Mouse (Mus musculus) liver, embryonic 16.5 days (tissue): Measurements from ENCODE around the gene Slc25a42. TPM values are rescaled to one million over a fixed set of nuclear protein-coding genes. Genes with fewer than 3 reads are reported as not detected.
A peak's percentile ranks its signal among the peaks of the same experiment; 100 is the strongest.

Experiments
- ATAC-seq: fragments of 200-750 bp; cut with Nextera tagmentation; 2 replicates; pipeline ENCODE4 v1.8.0; 2017; ENCODE audit warnings: low read depth, mild to moderate bottlenecking, moderate number of reproducible peaks, moderate library complexity
- H3K27ac ChIP-seq: fragments of 300-500 bp; sonication (generic); 2 replicates; pipeline ENCODE4 v1.5.1; 2014; ENCODE audit warnings: mild to moderate bottlenecking, low read length
- H3K27me3 ChIP-seq: fragments of 300-500 bp; sonication (generic); 2 replicates; pipeline ENCODE4 v1.6.1; 2014; ENCODE audit warnings: low read depth, low read length, mixed read lengths; ENCODE audit not compliant: control insufficient read depth, insufficient read depth
- H3K36me3 ChIP-seq: fragments of 300-500 bp; sonication (generic); 2 replicates; pipeline ENCODE4 v1.6.1; 2014; ENCODE audit warnings: mild to moderate bottlenecking; ENCODE audit not compliant: control insufficient read depth, insufficient read depth
- H3K4me1 ChIP-seq: fragments of 300-500 bp; sonication (generic); 2 replicates; pipeline ENCODE4 v1.6.1; 2014; ENCODE audit warnings: low read depth, low read length, mixed read lengths; ENCODE audit not compliant: control insufficient read depth
- H3K4me2 ChIP-seq: fragments of 300-500 bp; sonication (generic); 2 replicates; pipeline ENCODE4 v1.6.1; 2014; ENCODE audit warnings: low read depth, low read length, mixed read lengths
- H3K4me3 ChIP-seq: fragments of 300-500 bp; sonication (generic); 2 replicates; pipeline ENCODE4 v1.5.1; 2014; ENCODE audit warnings: low read depth, mild to moderate bottlenecking, low read length
- H3K9ac ChIP-seq: fragments of 300-500 bp; sonication (generic); 2 replicates; pipeline ENCODE4 v1.6.1; 2014; ENCODE audit warnings: low read depth, low read length
- H3K9me3 ChIP-seq: fragments of 300-500 bp; sonication (generic); replicated peaks from 2 replicates; pipeline ENCODE4 v1.6.1; 2016; ENCODE audit warnings: low read length; ENCODE audit not compliant: control insufficient read depth
- WGBS: fragments of 180-500 bp; shearing (Covaris S2); extraction: QIAGEN DNeasy Blood & Tissue Kit; methylation state at CpG from one replicate; pipeline ENCODE4 v1.1.7; 2014; ENCODE audit not compliant: insufficient replicate concordance; 5-methylcytosine and 5-hydroxymethylcytosine counted together
- polyA plus RNA-seq: library from polyadenylated mRNA; unstranded; fragments of >200 nt; fragmentation: Nextera tagmentation; extraction: Ambion mirVana; gene quantifications from 2 replicates; pipeline ENCODE4 v1.2.1, GENCODE M21; 2015

Gene Slc25a42
- polyA plus RNA-seq, 1 experiment from 2014 or later: 12.0 TPM

DNA sequence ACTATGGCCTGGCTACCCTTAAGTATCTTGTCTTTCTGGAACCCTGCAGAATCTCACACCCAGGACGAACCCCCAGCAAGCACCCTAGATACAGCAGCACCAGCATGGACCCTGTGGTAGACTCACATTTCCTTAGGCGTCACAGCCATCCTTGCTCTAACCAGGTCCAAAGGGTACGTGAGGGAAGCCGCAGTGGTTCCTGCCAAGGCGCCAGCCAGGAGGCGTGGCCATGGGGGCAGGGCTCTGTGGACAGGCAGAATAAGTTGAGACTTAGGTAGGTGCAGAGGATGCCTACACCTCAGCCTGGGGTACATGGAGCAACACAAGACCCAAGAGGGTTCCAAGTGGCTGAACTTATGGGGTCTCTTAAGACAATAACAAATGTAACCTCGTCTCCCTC lies 23.4 kb downstream of the Slc25a42 start:
- Histone ChIP-seq H3K4me3 (no peak overlapping the region), H3K4me1 (no peaks in the 10 kb centered on the region; the same call in 1 of the 2 replicates), H3K27me3 (no peaks in the 10 kb centered on the region), H3K9me3 (no peaks in the 10 kb centered on the region), H3K4me2 (no peak overlapping the region), H3K9ac (no peak overlapping the region), H3K36me3 (peaks cover 3% of the 10 kb centered on the region; the same call in 1 of the 2 replicates), H3K27ac (no peak overlapping the region)
- no peak for ATAC-seq
- 54% methylated on average over 7 of the region's 7 CpGs for WGBS

DNA sequence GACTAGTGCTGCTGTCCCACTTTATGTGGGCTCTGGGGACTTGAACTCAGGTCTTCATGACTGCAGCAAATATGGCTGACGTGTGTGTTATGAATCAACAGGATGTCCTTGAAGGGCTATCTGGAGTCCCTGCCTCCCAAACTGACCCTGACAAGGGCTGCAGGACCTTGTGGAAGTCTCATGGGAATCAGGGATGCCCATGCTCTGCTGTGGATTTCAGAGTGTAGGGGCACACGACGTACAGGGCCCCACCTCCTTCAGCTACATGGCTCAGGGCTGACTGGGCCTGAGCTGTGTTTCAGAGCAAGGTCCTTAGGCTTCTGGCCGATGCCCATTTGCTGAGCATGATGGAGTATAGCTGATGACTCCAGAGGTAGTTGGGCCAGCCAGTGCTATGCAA lies 28.9 kb downstream of the Slc25a42 start:
- H3K9ac ChIP-seq: no peak overlapping the region
- ATAC-seq: no peak
- H3K4me1 ChIP-seq: peaks cover 15% of the 10 kb centered on the region
- H3K36me3 ChIP-seq: no peaks in the 10 kb centered on the region; the same call in 1 of the 2 replicates
- no peak overlapping the region; the same call in 1 of the 2 replicates for H3K27ac ChIP-seq
- H3K4me3 ChIP-seq: no peak overlapping the region
- WGBS: 73% methylated on average over 4 of the region's 4 CpGs
- no peaks in the 10 kb centered on the region for H3K27me3 ChIP-seq
- no peak overlapping the region for H3K4me2 ChIP-seq
- H3K9me3 ChIP-seq: no peaks in the 10 kb centered on the region

DNA sequence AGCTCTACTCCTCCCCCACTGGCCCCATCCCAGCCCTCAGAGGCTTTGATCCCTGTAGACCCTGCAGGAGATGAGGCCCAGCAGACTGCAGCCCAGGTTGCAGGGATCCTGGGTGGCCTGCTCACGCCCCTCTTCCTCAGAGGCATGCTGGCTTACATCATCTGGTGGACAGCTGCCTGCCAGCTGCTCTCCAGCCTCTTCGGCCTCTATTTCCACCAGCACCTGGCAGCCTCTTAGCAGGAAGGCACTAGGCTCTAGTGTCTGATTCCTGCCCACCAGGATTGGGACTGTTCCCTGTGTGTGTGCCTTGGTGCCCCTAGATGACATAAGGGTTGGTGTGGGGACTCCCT lies 30.2 kb downstream of the Slc25a42 start:
- Histone ChIP-seq H3K4me2 (peak overlapping the region; percentile 7; the same call in 1 of the 2 replicates), H3K4me1 (peaks cover 15% of the 10 kb centered on the region), H3K9ac (peak overlapping the region; percentile 5; the same call in 1 of the 2 replicates), H3K4me3 (no peak overlapping the region), H3K36me3 (peaks cover 2% of the 10 kb centered on the region), H3K27ac (0 out of 2 replicates have a peak overlapping the region, but pooled peaks have one; percentile 4), H3K9me3 (no peaks in the 10 kb centered on the region), H3K27me3 (no peaks in the 10 kb centered on the region)
- no peak for ATAC-seq
- WGBS: 58% methylated on average over 2 of the region's 2 CpGs

DNA sequence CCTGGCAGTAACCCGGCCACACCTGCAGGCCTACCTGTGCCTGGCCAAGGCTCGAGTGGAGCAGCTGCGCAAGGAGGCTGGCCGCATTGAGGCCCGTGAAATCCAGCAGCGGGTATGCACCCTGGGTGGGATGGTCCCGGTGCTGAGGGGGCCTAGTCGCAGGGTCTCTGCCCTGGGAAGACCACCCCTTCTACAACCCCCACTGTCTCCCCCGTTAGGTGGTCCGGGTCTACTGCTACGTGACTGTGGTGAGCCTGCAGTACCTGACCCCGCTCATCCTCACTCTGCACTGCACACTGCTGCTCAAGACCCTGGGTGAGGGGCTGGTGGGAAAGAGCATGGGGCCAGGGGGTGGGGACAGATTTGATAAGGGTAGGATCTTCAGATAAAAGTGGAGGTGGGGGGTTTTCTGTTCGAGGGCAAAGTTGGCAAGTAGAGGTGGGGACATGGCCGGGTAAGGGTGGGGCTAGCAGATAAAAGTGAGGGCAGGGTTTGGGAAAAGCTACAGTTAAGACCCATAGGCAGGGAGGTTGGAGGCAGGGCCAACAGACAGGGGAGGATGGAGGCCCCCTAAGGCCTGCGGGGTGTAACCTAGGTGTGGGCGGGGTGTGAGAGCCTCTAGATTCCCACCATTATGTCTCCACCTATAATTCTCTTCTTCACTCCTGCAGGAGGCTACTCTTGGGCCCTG lies 30.7 kb downstream of the Slc25a42 start:
- peaks cover 2% of the 10 kb centered on the region for H3K36me3 ChIP-seq
- H3K27ac ChIP-seq: peak overlapping the region; percentile 4; the same call in 1 of the 2 replicates
- peak overlapping the region; percentile 5; the same call in 1 of the 2 replicates for H3K9ac ChIP-seq
- no peaks in the 10 kb centered on the region for H3K27me3 ChIP-seq
- H3K4me1 ChIP-seq: peaks cover 15% of the 10 kb centered on the region
- H3K9me3 ChIP-seq: no peaks in the 10 kb centered on the region
- ATAC-seq: peak; percentile 86
- H3K4me3 ChIP-seq: no peak overlapping the region
- 60% methylated on average over 16 of the region's 16 CpGs for WGBS
- H3K4me2 ChIP-seq: peak overlapping the region; percentile 7; the same call in 1 of the 2 replicates

DNA sequence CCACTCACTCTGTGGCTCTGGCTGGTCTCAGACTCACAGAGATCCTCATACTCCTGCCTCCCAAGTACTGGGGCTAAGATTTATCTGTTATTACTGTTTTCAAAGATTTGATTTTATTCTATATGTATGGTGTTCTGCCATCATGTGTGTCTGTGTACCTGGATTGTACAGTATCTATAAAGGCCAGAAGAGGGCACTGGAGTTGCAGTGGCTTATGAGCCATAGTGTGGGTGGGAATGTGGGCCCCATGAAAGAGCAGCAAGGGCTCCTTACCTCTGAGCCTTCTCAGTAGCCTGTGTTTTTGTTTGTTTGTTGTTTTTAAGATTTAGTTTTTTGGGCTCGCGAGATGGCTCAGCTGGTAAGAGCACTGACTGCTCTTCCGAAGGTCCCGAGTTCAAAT lies 33.0 kb downstream of the Slc25a42 start:
- WGBS: 79% methylated on average over 4 of the region's 4 CpGs
- no peak overlapping the region for H3K4me3 ChIP-seq
- H3K27ac ChIP-seq: no peak overlapping the region
- H3K4me2 ChIP-seq: no peak overlapping the region
- no peaks in the 10 kb centered on the region for H3K27me3 ChIP-seq
- H3K36me3 ChIP-seq: peaks cover 2% of the 10 kb centered on the region
- no peak overlapping the region for H3K9ac ChIP-seq
- ATAC-seq: no peak
- no peaks in the 10 kb centered on the region for H3K9me3 ChIP-seq
- peaks cover 22% of the 10 kb centered on the region for H3K4me1 ChIP-seq

DNA sequence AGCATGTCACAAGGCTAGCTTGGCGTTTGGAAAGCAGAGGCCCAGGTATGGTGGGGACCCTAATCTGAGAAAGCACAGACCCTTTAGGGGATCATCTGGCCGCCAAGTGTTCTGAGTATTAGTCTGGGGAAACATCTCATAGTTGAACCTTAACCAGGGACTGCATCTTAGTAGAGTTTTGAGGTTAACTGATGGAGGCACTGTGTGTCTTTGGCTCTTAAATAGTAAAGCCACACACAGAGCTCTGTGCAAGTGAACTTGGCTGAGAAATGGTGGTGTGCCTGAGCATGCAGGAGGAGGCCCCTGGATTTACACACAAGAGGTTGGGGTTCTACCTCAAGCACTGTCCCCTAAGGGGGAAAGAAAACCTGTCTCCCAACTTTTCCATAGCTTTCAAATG lies 33.9 kb downstream of the Slc25a42 start:
- H3K9me3 ChIP-seq: no peaks in the 10 kb centered on the region
- peaks cover 2% of the 10 kb centered on the region for H3K36me3 ChIP-seq
- ATAC-seq: no peak
- H3K4me3 ChIP-seq: no peak overlapping the region
- no peak overlapping the region for H3K27ac ChIP-seq
- no peak overlapping the region for H3K9ac ChIP-seq
- no peaks in the 10 kb centered on the region for H3K27me3 ChIP-seq
- WGBS: 75% methylated on average over 2 of the region's 2 CpGs
- no peak overlapping the region for H3K4me2 ChIP-seq
- peaks cover 31% of the 10 kb centered on the region for H3K4me1 ChIP-seq

DNA sequence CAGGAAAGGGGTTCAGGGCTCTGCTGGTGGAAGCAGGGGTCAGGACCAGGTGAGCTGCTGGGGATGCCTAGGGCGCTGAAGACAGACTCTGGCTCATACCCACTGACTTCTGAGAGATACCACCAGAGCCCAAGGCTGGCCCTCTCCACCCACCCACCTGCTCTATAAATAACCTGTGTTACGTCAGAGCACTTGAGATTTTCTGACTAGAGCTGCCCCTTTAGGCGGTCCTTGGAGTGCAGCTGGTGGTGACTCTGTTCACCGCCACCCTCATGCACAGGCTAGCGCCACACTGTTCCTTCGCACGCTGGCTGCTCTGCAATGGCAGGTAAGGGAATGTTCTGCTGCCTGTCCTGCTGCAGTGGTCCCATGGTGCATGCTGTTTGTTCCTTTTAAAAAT lies 38.0 kb downstream of the Slc25a42 start:
- Histone ChIP-seq H3K27me3 (no peaks in the 10 kb centered on the region), H3K9me3 (no peaks in the 10 kb centered on the region), H3K4me1 (peaks cover 38% of the 10 kb centered on the region), H3K9ac (no peak overlapping the region), H3K4me3 (no peak overlapping the region), H3K36me3 (peaks cover 2% of the 10 kb centered on the region; the same call in 1 of the 2 replicates), H3K27ac (no peak overlapping the region; the same call in 1 of the 2 replicates), H3K4me2 (no peak overlapping the region; the same call in 1 of the 2 replicates)
- WGBS: 68% methylated on average over 7 of the region's 7 CpGs
- no peak for ATAC-seq

DNA sequence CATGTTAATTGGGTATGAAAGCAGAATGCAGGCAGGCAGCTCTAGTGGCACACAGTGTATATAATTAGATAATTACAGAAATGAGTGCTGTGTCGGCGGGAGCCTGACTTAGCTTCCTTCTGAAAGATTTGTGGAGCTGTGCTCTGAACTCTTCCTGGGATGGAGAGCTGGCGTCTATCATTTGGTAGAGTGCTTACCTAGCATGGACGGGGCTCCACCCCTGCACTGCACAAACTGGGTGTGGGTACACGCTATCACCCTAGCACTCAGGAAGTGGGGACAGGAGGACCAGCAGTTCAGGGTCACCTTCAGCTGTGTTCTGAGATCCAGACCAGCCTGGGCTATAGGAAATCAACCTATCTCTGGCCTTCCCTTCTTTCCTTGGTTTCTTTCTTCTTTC lies 38.8 kb downstream of the Slc25a42 start:
- peaks cover 38% of the 10 kb centered on the region for H3K4me1 ChIP-seq
- H3K4me2 ChIP-seq: peak overlapping the region; percentile 59; the same call in 1 of the 2 replicates
- H3K27me3 ChIP-seq: no peaks in the 10 kb centered on the region
- 28% methylated on average over 5 of the region's 5 CpGs for WGBS
- peak; percentile 39; the same call in 1 of the 2 replicates for ATAC-seq
- no peak overlapping the region for H3K9ac ChIP-seq
- H3K4me3 ChIP-seq: peak overlapping the region; percentile 63; the same call in 1 of the 2 replicates
- H3K27ac ChIP-seq: no peak overlapping the region
- H3K9me3 ChIP-seq: no peaks in the 10 kb centered on the region
- H3K36me3 ChIP-seq: peaks cover 2% of the 10 kb centered on the region; the same call in 1 of the 2 replicates

DNA sequence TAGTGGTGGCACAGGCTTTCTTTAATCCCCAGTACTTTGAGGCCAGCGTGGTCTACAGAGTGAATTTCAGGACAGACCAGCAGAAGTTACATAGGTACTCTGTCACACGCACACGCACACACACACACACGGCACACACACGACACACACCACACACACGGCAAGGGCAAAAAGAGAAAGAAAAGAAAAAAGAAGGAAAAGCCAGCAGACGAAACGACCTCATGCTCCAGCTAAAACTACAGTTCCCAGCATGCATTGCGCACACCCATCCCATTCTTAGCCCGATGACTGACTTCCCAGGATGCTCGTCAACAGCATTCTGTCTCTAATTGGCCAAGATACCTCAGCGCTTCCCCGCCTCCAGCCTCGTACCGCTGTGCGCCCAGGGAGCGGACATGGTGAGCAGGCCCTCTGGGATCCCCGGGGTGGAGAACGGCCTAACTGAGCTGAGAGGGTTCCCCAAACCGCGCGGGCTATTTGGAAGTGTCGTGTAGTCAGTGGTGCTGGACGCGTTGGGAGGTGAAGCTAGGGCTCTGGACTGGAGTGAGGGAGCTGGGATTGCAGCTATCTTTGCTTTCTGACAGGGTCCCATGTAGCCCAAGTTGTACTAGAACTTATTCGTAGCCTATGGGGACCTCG lies 39.9 kb downstream of the Slc25a42 start, which contains the start of gene Tmem161a:
Tmem161a (plus strand) TSS at position 314 of the 639 bp plus-strand sequence.
- Histone ChIP-seq H3K4me3 (peak within 1 kb of the TSS; percentile 63), H3K4me1 (peaks cover 38% of the 10 kb centered on the region), H3K4me2 (peak within 1 kb of the TSS; percentile 59), H3K27ac (peak within 1 kb of the TSS; percentile 55), H3K9me3 (no peaks in the 10 kb centered on the region), H3K27me3 (no peaks in the 10 kb centered on the region), H3K36me3 (no peaks in the 10 kb centered on the region), H3K9ac (peak within 1 kb of the TSS; percentile 67)
- WGBS: 2% methylated on average over 27 of the region's 27 CpGs
- ATAC-seq: peak; percentile 97
